Mouse (Mus musculus) testis, adult 2 months (tissue): ENCODE results near the gene Tstd3. TPM values are rescaled to one million over a fixed set of nuclear protein-coding genes. Genes with fewer than 3 reads are reported as not detected.
"Not testable (repeated sequence)": the region's sequence is repeated elsewhere in the genome, so short reads cannot be mapped to it uniquely, and the experiment has no call there.

Experiments
- H3K27ac ChIP-seq: fragments of 200-500 bp; 2 replicates; pipeline ENCODE4 v1.5.1; 2012; ENCODE audit warnings: low read depth, low read length; ENCODE audit not compliant: control insufficient read depth, insufficient read depth
- H3K27me3 ChIP-seq: fragments of 200-500 bp; 2 replicates; pipeline ENCODE4 v1.6.1; 2012; ENCODE audit warnings: mild to moderate bottlenecking, low read length, moderate library complexity; ENCODE audit not compliant: control insufficient read depth, insufficient read depth
- H3K36me3 ChIP-seq: fragments of 200-500 bp; 2 replicates; pipeline ENCODE4 v1.6.1; 2012; ENCODE audit warnings: mild to moderate bottlenecking, low read length; ENCODE audit not compliant: control insufficient read depth, insufficient read depth
- H3K4me1 ChIP-seq: fragments of 200-500 bp; 2 replicates; pipeline ENCODE4 v1.6.1; 2012; ENCODE audit warnings: low read length; ENCODE audit not compliant: control insufficient read depth, insufficient read depth
- H3K4me3 ChIP-seq: fragments of 200-500 bp; 2 replicates; pipeline ENCODE4 v1.5.1; 2012; ENCODE audit warnings: low read depth, mild to moderate bottlenecking, low read length, moderate library complexity, mixed read lengths; ENCODE audit not compliant: control insufficient read depth
- CTCF ChIP-seq: fragments of 200-500 bp; IDR thresholded peaks from 2 replicates; pipeline ENCODE4 v1.5.1; 2012; ENCODE audit warnings: low read depth, mild to moderate bottlenecking, inconsistent platforms, low read length, moderate library complexity; ENCODE audit not compliant: control insufficient read depth, insufficient read depth, insufficient replicate concordance
- POLR2A ChIP-seq: fragments of 200-500 bp; IDR thresholded peaks from 2 replicates; pipeline ENCODE4 v1.6.1; 2012; ENCODE audit warnings: low read depth, mild to moderate bottlenecking, inconsistent platforms, low read length, moderate library complexity; ENCODE audit not compliant: control insufficient read depth
- polyA plus RNA-seq: library from polyadenylated mRNA; depleted of rRNA; stranded (reverse); fragments of >200 nt; gene quantifications from 2 replicates; pipeline ENCODE4 v1.2.3, GENCODE M21; 2012

Tstd3 gene
- polyA plus RNA-seq, 1 experiment: 2.8 TPM

DNA sequence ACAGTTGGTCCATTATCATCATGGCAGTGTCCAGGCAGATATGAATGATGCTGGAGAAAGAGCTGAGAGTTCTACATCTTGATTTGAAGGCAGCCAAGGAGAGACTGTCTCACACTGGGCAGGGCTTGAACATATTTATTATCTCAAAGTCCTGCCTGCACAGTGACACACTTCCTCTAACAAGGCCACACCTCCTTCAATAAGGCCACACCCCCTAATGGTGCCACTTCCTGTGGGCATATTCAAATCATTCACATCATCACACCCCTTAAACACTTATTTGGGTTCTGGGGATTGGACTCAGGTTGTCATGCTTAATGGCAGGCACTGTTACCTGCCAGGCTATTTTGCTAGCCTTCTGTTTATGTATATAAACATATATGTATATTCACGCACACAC lies 5.3 kb upstream of the Tstd3 start:
- no peaks in the 10 kb centered on the region for H3K36me3 ChIP-seq
- TF ChIP-seq CTCF: no peak
- TF ChIP-seq POLR2A: no peak
- no peaks in the 10 kb centered on the region for H3K27me3 ChIP-seq
- peaks cover 3% of the 10 kb centered on the region for H3K4me1 ChIP-seq
- H3K27ac ChIP-seq: no peak overlapping the region
- H3K4me3 ChIP-seq: no peak overlapping the region

DNA sequence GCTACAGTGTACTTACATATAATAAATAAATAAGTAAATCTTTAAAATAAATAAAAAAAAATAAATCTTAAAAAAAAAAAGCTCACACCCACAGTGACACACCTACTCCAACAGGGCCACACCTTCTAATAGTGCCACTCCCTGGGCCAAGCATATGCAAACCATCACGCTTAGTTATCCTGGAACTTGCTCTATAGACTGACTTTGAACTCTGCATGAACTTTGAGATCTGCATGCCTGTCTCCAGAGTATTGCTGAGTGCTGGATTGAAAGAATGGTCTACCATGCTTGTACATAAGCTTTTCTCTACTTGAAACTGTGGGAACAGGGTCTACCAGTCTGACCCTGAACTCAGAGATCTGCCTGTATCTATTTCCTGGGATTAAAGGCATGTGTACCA lies 4.1 kb upstream of the Tstd3 start:
- H3K4me3 ChIP-seq: no peak overlapping the region
- H3K4me1 ChIP-seq: peaks cover 5% of the 10 kb centered on the region
- H3K27ac ChIP-seq: no peak overlapping the region
- H3K27me3 ChIP-seq: no peaks in the 10 kb centered on the region
- TF ChIP-seq CTCF (no peak), POLR2A (no peak)
- H3K36me3 ChIP-seq: no peaks in the 10 kb centered on the region

GRCm38 (mm10) chr4:21766171-21766862 lies 695 bp downstream of the Tstd3 start:
- Histone ChIP-seq H3K4me3 (peak overlapping the region; percentile 95), H3K27me3 (no peaks in the 10 kb centered on the region), H3K4me1 (peaks cover 2% of the 10 kb centered on the region; the same call in 1 of the 2 replicates), H3K36me3 (no peaks in the 10 kb centered on the region), H3K27ac (no peak overlapping the region)
- no peak for TF ChIP-seq POLR2A
- TF ChIP-seq CTCF: no peak

GRCm38 (mm10) chr4:21763827-21764226 lies 3.2 kb downstream of the Tstd3 start:
- Histone ChIP-seq H3K27me3 (no peaks in the 10 kb centered on the region), H3K36me3 (no peaks in the 10 kb centered on the region), H3K27ac (no peak overlapping the region), H3K4me1 (peaks cover 2% of the 10 kb centered on the region; the same call in 1 of the 2 replicates), H3K4me3 (no peak overlapping the region)
- TF ChIP-seq CTCF: no peak
- TF ChIP-seq POLR2A: no peak

DNA sequence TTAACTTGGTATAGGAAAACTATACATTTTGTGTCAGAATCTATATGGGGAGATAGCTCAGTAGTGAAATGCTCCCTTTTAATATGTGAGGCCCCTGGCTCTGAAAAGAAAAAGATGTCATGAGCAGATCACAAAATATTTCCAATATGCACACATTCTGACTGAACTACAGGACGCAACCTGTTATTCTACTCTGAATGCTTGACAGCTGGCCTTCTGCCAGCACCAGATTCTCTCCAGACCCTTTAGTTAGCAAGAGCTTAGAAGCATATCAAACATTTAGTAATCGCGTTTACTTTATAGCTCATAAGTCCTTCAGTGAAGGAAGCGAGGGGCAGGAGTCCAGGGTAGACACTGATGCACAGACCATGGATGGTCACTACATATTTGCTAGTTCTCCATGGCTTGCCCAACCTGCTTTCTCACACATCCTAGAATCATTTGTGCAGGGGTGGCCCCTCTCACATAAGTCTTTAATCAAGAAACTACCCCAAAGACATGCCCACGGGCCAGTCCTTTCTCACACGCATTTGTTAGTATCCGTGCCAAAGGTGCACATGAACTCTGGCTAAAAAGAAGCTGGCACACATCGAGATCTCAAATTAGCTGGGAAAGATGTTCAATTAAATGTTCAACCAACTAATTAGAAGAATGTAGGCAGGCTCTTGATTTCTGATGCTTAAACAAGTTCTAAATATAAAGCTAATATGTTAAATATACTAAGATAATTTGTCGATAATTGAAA lies 5.4 kb downstream of the Tstd3 start:
- TF ChIP-seq CTCF (no peak), POLR2A (no peak)
- Histone ChIP-seq H3K4me1 (no peaks in the 10 kb centered on the region), H3K4me3 (no peak overlapping the region), H3K36me3 (no peaks in the 10 kb centered on the region), H3K27me3 (no peaks in the 10 kb centered on the region), H3K27ac (no peak overlapping the region)

GRCm38 (mm10) chr4:21758860-21759259 lies 8.2 kb downstream of the Tstd3 start:
- TF ChIP-seq CTCF (no peak), POLR2A (no peak)
- no peaks in the 10 kb centered on the region for H3K36me3 ChIP-seq
- no peak overlapping the region for H3K4me3 ChIP-seq
- H3K27me3 ChIP-seq: no peaks in the 10 kb centered on the region
- no peak overlapping the region for H3K27ac ChIP-seq
- no peaks in the 10 kb centered on the region for H3K4me1 ChIP-seq

GRCm38 (mm10) chr4:21755123-21755789 lies 11.8 kb downstream of the Tstd3 start:
- no peak for TF ChIP-seq CTCF
- no peak for TF ChIP-seq POLR2A
- Histone ChIP-seq H3K4me1 (no peaks in the 10 kb centered on the region), H3K36me3 (no peaks in the 10 kb centered on the region), H3K27me3 (no peaks in the 10 kb centered on the region), H3K4me3 (no peak overlapping the region), H3K27ac (no peak overlapping the region)

DNA sequence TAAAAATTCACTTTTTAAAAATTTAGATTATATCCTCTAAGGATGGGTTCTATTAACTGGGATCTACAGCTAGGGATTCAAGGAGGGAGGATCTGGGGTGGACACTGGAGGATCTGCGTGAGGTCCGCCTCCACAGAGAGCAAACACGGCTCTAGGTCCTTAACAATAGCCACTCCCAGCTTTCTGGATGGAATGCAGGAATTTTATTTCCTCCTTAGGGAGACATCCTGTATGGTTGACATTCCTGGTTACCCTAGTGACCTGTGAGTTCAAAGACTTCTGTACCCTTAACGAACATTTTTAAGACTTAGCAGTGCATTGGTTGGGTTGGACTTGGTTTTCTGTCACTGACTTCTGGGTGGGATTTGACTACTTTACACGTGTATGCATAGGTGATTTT lies 21.3 kb downstream of the Tstd3 start:
- Histone ChIP-seq H3K27ac (no peak overlapping the region), H3K4me1 (no peaks in the 10 kb centered on the region), H3K4me3 (no peak overlapping the region), H3K36me3 (no peaks in the 10 kb centered on the region), H3K27me3 (no peaks in the 10 kb centered on the region)
- no peak for TF ChIP-seq POLR2A
- TF ChIP-seq CTCF: no peak

- not testable (repeated sequence) for H3K27ac ChIP-seq, H3K27me3 ChIP-seq, H3K4me3 ChIP-seq, H3K36me3 ChIP-seq, H3K4me1 ChIP-seq
These were observed 22.9 kb downstream of the Tstd3 start for GRCm38 (mm10) chr4:21744142-21744541.
